Mouse (Mus musculus) testis, adult 2 months (tissue): ENCODE measurements at regions not wholly inside any gene's neighbourhood (a gene's known extent, or its start where the extent isn't known, plus 50 kb on each side); places are given as distances from the start of the nearest gene placed in this dataset.

Experiments used
- CTCF ChIP-seq: fragments of 200-500 bp; IDR thresholded peaks from 2 replicates; pipeline ENCODE4 v1.5.1; 2012; ENCODE audit warnings: low read depth, mild to moderate bottlenecking, inconsistent platforms, low read length, moderate library complexity; ENCODE audit not compliant: control insufficient read depth, insufficient read depth, insufficient replicate concordance
- POLR2A ChIP-seq: fragments of 200-500 bp; IDR thresholded peaks from 2 replicates; pipeline ENCODE4 v1.6.1; 2012; ENCODE audit warnings: low read depth, mild to moderate bottlenecking, inconsistent platforms, low read length, moderate library complexity; ENCODE audit not compliant: control insufficient read depth

GRCm38 (mm10) chr15:61155530-61155929, 232.7 kb upstream of the A1bg start:
- TF ChIP-seq CTCF (no peak), POLR2A (no peak)
